Mouse (Mus musculus) ES-E14 (cell line): Measurements from ENCODE around the gene Il1b.

Source experiments
- CHD2 ChIP-seq: IDR thresholded peaks from 2 replicates; pipeline ENCODE4 v1.6.1; 2014; ENCODE audit warnings: mild to moderate bottlenecking, low read depth, low read length, inconsistent platforms
- HCFC1 ChIP-seq: IDR thresholded peaks from 2 replicates; pipeline ENCODE4 v1.6.1; 2012; ENCODE audit warnings: low read length, inconsistent platforms, borderline replicate concordance; ENCODE audit not compliant: insufficient read depth
- ZC3H11A ChIP-seq: IDR thresholded peaks from 2 replicates; pipeline ENCODE4 v1.6.1; 2012; ENCODE audit warnings: low read depth, mild to moderate bottlenecking, inconsistent platforms, low read length, borderline replicate concordance
- ZNF384 ChIP-seq: IDR thresholded peaks from 2 replicates; pipeline ENCODE4 v1.6.1; 2012; ENCODE audit warnings: low read depth, low read length, inconsistent platforms

DNA sequence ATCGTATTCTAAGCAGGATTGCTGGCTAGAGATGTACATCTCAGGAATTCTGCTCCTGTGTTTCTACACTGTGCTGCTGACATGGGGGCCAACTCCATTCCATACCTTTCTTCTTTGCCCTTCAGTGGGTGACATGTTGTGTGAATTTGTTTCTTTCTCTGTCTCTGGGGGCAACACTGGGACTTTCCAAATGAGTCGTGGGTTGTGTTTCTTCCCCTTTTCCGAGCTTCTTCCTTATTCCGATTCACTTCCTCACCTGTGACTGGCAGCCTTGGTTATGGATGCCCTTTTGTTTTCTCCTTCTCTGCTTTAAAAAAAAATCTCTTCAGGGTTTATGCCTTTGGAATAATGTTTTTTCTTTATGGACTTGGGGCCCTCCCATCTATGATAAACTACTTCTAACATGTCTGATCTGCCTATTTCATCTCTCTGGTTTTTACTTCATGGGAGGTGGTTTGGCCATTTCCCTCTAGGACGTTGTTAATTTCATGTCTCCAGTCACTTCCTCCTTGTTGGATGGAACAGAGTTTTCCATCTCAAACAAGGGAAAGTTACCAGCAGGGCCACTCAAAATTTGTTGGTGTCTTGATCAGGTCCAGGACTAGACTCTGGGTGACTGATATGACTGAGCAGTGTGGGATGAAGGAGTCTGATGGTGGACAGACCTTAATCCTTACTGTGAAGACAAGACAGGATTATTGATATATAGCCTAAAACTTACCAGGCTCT is 10.0 kb upstream of the Il1b start:
- TF ChIP-seq HCFC1 (no peak), ZNF384 (no peak), ZC3H11A (no peak), CHD2 (no peak)
